Comparison of ENCODE assay signal across 8 mouse cellular contexts in genomic region chr2:118389569-118389968, GRCm38 (mm10). TPM values are rescaled to one million over a fixed set of nuclear protein-coding genes. Genes with fewer than 3 reads are reported as not detected.
DNase-seq lines count a peak whose midpoint lies in the region; ATAC-seq and TF ChIP-seq lines count a peak whose summit lies in the region.
"Had no signal": no experiment of that assay in that cellular context is flagged by ENCODE, and none has a peak within 500 bp of the region (broad histone marks: within the 10 kb centered on the region; RNA-seq: fewer than 3 reads in every experiment).

No protein-coding gene starts in this region.

- H3K4me1 ChIP-seq in lung, embryonic 16.5 days (replicated peaks; ENCODE audit: control insufficient read depth, insufficient read depth, low read length) = peaks cover 10% of the 10 kb centered on the region
- peaks cover 5% of the 10 kb centered on the region for H3K4me1 ChIP-seq in lung, adult 2 months (ENCODE audit: control insufficient read depth, insufficient read depth, low read length)
- peaks cover 6% of the 10 kb centered on the region; the same call in 1 of the 2 replicates for H3K4me1 ChIP-seq in forebrain, embryonic 14.5 days (ENCODE audit: control insufficient read depth, insufficient read depth, low read length)
- H3K4me1 ChIP-seq in liver, embryonic 11.5 days (replicated peaks; ENCODE audit: control insufficient read depth, insufficient read depth, low read length) = 0 out of 2 replicates have a peak, but pooled peaks cover 7% of the 10 kb centered on the region
- no peaks in the 10 kb centered on the region; the same call in 1 of the 2 replicates for H3K4me1 ChIP-seq in stomach, postnatal 0 days (replicated peaks; ENCODE audit: control insufficient read depth, insufficient read depth)

- no peaks in the 10 kb centered on the region for H3K9me3 ChIP-seq in lung, embryonic 16.5 days (ENCODE audit: control insufficient read depth, low read length)
- H3K9me3 ChIP-seq in forebrain, embryonic 14.5 days (replicated peaks; ENCODE audit: control insufficient read depth, low read length) = no peaks in the 10 kb centered on the region
- no peaks in the 10 kb centered on the region for H3K9me3 ChIP-seq in liver, embryonic 11.5 days (ENCODE audit: control insufficient read depth, low read length)
- no peaks in the 10 kb centered on the region for H3K9me3 ChIP-seq in stomach, postnatal 0 days (ENCODE audit: control insufficient read depth, low read length)

- no peaks in the 10 kb centered on the region for H3K36me3 ChIP-seq in lung, embryonic 16.5 days (ENCODE audit: control insufficient read depth, insufficient read depth, low read length)
- H3K36me3 ChIP-seq in forebrain, embryonic 14.5 days (ENCODE audit: control insufficient read depth, insufficient read depth, low read length) = no peaks in the 10 kb centered on the region
- H3K36me3 ChIP-seq in liver, embryonic 11.5 days (ENCODE audit: control insufficient read depth, insufficient read depth, low read length) = no peaks in the 10 kb centered on the region
- H3K36me3 ChIP-seq in stomach, postnatal 0 days (ENCODE audit: control insufficient read depth, insufficient read depth, low read length) = no peaks in the 10 kb centered on the region

- no peak for TF ChIP-seq POLR2A in lung, adult 2 months (IDR thresholded peaks at IDR 0.05; ENCODE audit: borderline replicate concordance, extremely low read depth, low read depth, low read length)

- no peak for TF ChIP-seq CTCF in lung, adult 2 months (IDR thresholded peaks at IDR 0.05; ENCODE audit: insufficient read depth, low read length)
- no peak for TF ChIP-seq CTCF in stomach, postnatal 0 days (IDR thresholded peaks at IDR 0.05; ENCODE audit: low read depth)

- no peak for TF ChIP-seq EP300 in stomach, postnatal 0 days (optimal IDR thresholded peaks at IDR 0.05)

- no peak for ATAC-seq in lung, embryonic 16.5 days (ENCODE audit: low read depth)
- ATAC-seq in forebrain, embryonic 14.5 days = no peak
- ATAC-seq in liver, embryonic 11.5 days (replicated peaks; ENCODE audit: low FRiP score) = no peak
- ATAC-seq in stomach, postnatal 0 days (ENCODE audit: low FRiP score, low TSS enrichment) = no peak

- H3K27ac ChIP-seq in lung, embryonic 16.5 days (ENCODE audit: low read length) = no peak overlapping the region
- no peak overlapping the region for H3K27ac ChIP-seq in forebrain, embryonic 14.5 days (ENCODE audit: low read depth, low read length)
- no peak overlapping the region for H3K27ac ChIP-seq in liver, embryonic 11.5 days (ENCODE audit: low read depth, low read length)
- H3K27ac ChIP-seq in stomach, postnatal 0 days (replicated peaks) = no peak overlapping the region

- WGBS in lung, embryonic 16.5 days = 23% methylated on average over 3 of the region's 3 CpGs
- 28% methylated on average over 3 of the region's 3 CpGs for WGBS in lung, adult 2 months
- 71% methylated on average over 3 of the region's 3 CpGs for WGBS in forebrain, embryonic 14.5 days
- WGBS in liver, embryonic 11.5 days = 43% methylated on average over 3 of the region's 3 CpGs
- 13% methylated on average over 3 of the region's 3 CpGs for WGBS in stomach, postnatal 0 days

- peak overlapping the region; percentile 78 for H3K4me3 ChIP-seq in lung, embryonic 16.5 days (ENCODE audit: low read length)
- H3K4me3 ChIP-seq in lung, adult 2 months (replicated peaks; ENCODE audit: extremely low read depth, low read depth, low read length) = no peak overlapping the region
- H3K4me3 ChIP-seq in forebrain, embryonic 14.5 days (ENCODE audit: low read depth, low read length) = peak overlapping the region; percentile 81; the same call in 1 of the 2 replicates
- peak overlapping the region; percentile 81 for H3K4me3 ChIP-seq in liver, embryonic 11.5 days (ENCODE audit: low read depth, low read length)
- peak overlapping the region; percentile 86 for H3K4me3 ChIP-seq in stomach, postnatal 0 days (ENCODE audit: low read depth, low read length)

- no peaks in the 10 kb centered on the region for H3K27me3 ChIP-seq in lung, embryonic 16.5 days (ENCODE audit: control insufficient read depth, insufficient read depth, low read depth, low read length)
- no peaks in the 10 kb centered on the region for H3K27me3 ChIP-seq in forebrain, embryonic 14.5 days (replicated peaks; ENCODE audit: control insufficient read depth, insufficient read depth, low read length)
- no peaks in the 10 kb centered on the region for H3K27me3 ChIP-seq in liver, embryonic 11.5 days (replicated peaks; ENCODE audit: control insufficient read depth, insufficient read depth, low read length)
- H3K27me3 ChIP-seq in stomach, postnatal 0 days (ENCODE audit: control insufficient read depth, insufficient read depth, low read length) = no peaks in the 10 kb centered on the region

- DNase-seq in lung, adult 2 months = no peak
- DNase-seq in forebrain, embryonic 14.5 days (ENCODE audit: low spot score) = no peak
- no peak for DNase-seq in liver, embryonic 11.5 days (ENCODE audit: low spot score)
- DNase-seq in stomach, postnatal 0 days (ENCODE audit: low spot score) = no peak
- DNase-seq in Muller cell, postnatal 12 days (ENCODE audit: inconsistent ontology term) = no peak
- DNase-seq in ovary, postnatal 10 days (ENCODE audit: low spot score) = no peak
- DNase-seq: right cerebral cortex, adult 18-20 months had no signal

- peak overlapping the region; percentile 91 for H3K9ac ChIP-seq in lung, embryonic 16.5 days (ENCODE audit: low read length)
- no peak overlapping the region for H3K9ac ChIP-seq in forebrain, embryonic 14.5 days (ENCODE audit: low read length)
- H3K9ac ChIP-seq in liver, embryonic 11.5 days (ENCODE audit: low read depth, low read length) = no peak overlapping the region; the same call in 1 of the 2 replicates
- peak overlapping the region; percentile 89 for H3K9ac ChIP-seq in stomach, postnatal 0 days (ENCODE audit: low read length)

- H3K4me2 ChIP-seq in lung, embryonic 16.5 days (ENCODE audit: low read depth, low read length) = peak overlapping the region; percentile 71
- peak overlapping the region; percentile 65 for H3K4me2 ChIP-seq in forebrain, embryonic 14.5 days (ENCODE audit: low read length)
- H3K4me2 ChIP-seq in liver, embryonic 11.5 days = peak overlapping the region; percentile 79
- peak overlapping the region; percentile 71 for H3K4me2 ChIP-seq in stomach, postnatal 0 days (replicated peaks; ENCODE audit: low read depth)

RNA-seq across cellular contexts. Expression of gene Eif2ak4, which starts 1.2 kb away (rescaled TPM):
- 10.2 and 10.5 TPM in 2 replicates for polyA plus RNA-seq in lung, embryonic 16.5 days (2015; fragmentation: Nextera tagmentation; extraction: Ambion mirVana)
- polyA plus RNA-seq in lung, adult 2 months (2012; rRNA removed) = 11.1 and 12.2 TPM in 2 replicates
- polyA plus RNA-seq in forebrain, embryonic 14.5 days (2014; fragmentation: Nextera tagmentation; extraction: Ambion mirVana) = 6.4 and 8.4 TPM in 2 replicates
- polyA plus RNA-seq in liver, embryonic 11.5 days (2014; fragmentation: Nextera tagmentation; extraction: Ambion mirVana) = 14.0 and 15.0 TPM in 2 replicates
- 4.9 and 5.0 TPM in 2 replicates for polyA plus RNA-seq in stomach, postnatal 0 days (2015; fragmentation: Nextera tagmentation; extraction: Ambion mirVana)

RNA-seq across cellular contexts. Expression of gene Gpr176, which starts 16.4 kb away (rescaled TPM):
- 0.11 and 0.20 TPM in 2 replicates for polyA plus RNA-seq in lung, embryonic 16.5 days (2015; fragmentation: Nextera tagmentation; extraction: Ambion mirVana)
- 0.26 and 0.31 TPM in 2 replicates for polyA plus RNA-seq in lung, adult 2 months (2012; rRNA removed)
- polyA plus RNA-seq in forebrain, embryonic 14.5 days (2014; fragmentation: Nextera tagmentation; extraction: Ambion mirVana) = 2.8 and 3.0 TPM in 2 replicates
- polyA plus RNA-seq in liver, embryonic 11.5 days (2014; fragmentation: Nextera tagmentation; extraction: Ambion mirVana) = 1.2 and 1.3 TPM in 2 replicates
- 0.28 and 0.39 TPM in 2 replicates for polyA plus RNA-seq in stomach, postnatal 0 days (2015; fragmentation: Nextera tagmentation; extraction: Ambion mirVana)

Comparison
In these comparisons a context has a peak if more than half of its experiments do, and no peak if none do; other contexts are left out.
1. H3K9ac ChIP-seq: peak in lung, embryonic 16.5 days (single experiment) and stomach, postnatal 0 days (single experiment); none in forebrain, embryonic 14.5 days (single experiment) and liver, embryonic 11.5 days (single experiment).
2. Peak in every context shown above with its lines, with median percentiles within 50 percentile points of each other: H3K4me2 ChIP-seq.